Mouse (Mus musculus): ENCODE data around the gene Slfnl1. TPM values are rescaled to one million over a fixed set of nuclear protein-coding genes. Genes with fewer than 3 reads are reported as not detected.

Gene Slfnl1
- not detected in 2 replicates for polyA plus RNA-seq (2014; fragmentation: Nextera tagmentation; extraction: Ambion mirVana)

DNA sequence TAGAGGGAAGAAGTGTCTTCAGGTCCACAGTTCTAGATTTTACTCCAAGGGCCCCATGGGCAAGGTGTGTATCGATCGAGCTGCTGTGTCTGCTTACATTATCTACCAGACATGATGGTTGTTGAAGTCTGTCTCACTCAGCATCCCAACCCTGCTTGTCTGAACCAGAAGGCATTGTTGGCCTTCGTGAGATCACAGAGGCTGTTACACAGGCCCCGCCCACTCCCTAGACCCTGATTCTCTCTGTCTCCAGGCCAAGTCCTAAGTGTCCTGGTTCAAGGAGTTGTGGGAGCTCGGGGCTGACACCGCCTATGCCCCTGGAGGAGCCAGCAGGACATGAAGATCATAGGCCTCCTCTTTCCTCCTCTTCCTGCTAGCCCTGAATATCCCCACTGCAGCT is at the start of gene Slfnl1:
Gene Slfnl1 (plus strand): TSS at position 246 of the 400 bp plus-strand sequence.
- Histone ChIP-seq H3K9ac (ENCODE audit: low read depth, low read length) (no peak within 1 kb of the TSS), H3K36me3 (ENCODE audit: control insufficient read depth, insufficient read depth, low read length) (peaks cover 37% of the 10 kb centered on the region), H3K9me3 (ENCODE audit: control insufficient read depth, low read length) (no peaks in the 10 kb centered on the region), H3K4me1 (ENCODE audit: control insufficient read depth, insufficient read depth, low read length) (no peaks in the 10 kb centered on the region), H3K27ac (ENCODE audit: low read depth, low read length) (no peak within 1 kb of the TSS), H3K27me3 (ENCODE audit: control insufficient read depth, insufficient read depth, low read length) (no peaks in the 10 kb centered on the region), H3K4me2 (replicated peaks; ENCODE audit: low read depth, low read length) (no peak within 1 kb of the TSS), H3K4me3 (ENCODE audit: low read length) (no peak within 1 kb of the TSS)
- ATAC-seq (ENCODE audit: low FRiP score, low TSS enrichment): no peak
- 95% methylated on average over 6 of the region's 6 CpGs for WGBS

DNA sequence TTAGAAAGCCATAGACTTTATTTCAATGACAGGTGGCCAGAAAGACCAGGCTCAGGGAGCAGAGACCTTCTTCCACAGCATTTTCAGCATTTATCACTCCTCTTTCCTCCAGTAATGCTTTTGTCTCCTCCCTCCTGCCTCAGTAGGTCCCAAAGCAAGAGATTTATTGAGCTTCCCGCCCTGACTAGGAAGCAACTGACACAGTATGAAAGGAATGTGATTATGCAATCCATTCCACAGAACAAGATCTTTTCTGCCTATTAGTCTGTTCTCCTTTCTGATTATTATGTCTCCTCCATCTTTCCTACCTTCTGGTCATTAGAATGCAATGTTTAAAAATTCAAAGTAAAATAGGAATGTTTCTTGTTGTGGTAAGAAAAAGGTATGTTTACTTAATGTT is 44.3 kb upstream of the Slfnl1 start:
- Histone ChIP-seq H3K4me1 (ENCODE audit: control insufficient read depth, insufficient read depth, low read length) (no peaks in the 10 kb centered on the region), H3K9ac (ENCODE audit: low read depth, low read length) (no peak overlapping the region), H3K27me3 (ENCODE audit: control insufficient read depth, insufficient read depth, low read length) (no peaks in the 10 kb centered on the region), H3K27ac (ENCODE audit: low read depth, low read length) (no peak overlapping the region), H3K4me2 (replicated peaks; ENCODE audit: low read depth, low read length) (no peak overlapping the region), H3K4me3 (ENCODE audit: low read length) (no peak overlapping the region), H3K9me3 (ENCODE audit: control insufficient read depth, low read length) (no peaks in the 10 kb centered on the region), H3K36me3 (ENCODE audit: control insufficient read depth, insufficient read depth, low read length) (peaks cover 32% of the 10 kb centered on the region)
- 31% methylated on average over 1 of the region's 1 CpGs for WGBS
- ATAC-seq (ENCODE audit: low FRiP score, low TSS enrichment): no peak

DNA sequence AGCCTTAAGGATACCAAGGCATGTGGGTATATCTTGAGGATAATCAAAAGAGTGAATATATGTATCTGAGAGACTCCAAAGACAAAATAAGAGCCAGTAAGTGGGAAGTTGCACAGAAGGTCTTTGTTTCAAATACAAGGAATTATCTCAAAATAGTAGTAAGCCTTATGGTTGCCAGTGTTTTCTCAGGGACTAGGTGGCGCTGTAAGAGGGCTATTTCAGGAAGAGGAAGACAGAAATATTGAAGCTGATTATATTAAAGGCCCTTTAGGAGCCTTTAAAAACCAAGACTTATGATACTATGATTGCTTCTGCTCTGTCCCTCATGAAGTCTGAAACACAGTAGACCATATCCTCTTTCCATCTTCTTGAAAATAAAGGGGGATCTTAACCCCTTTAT is 25.1 kb upstream of the Slfnl1 start:
- Histone ChIP-seq H3K4me3 (ENCODE audit: low read length) (no peak overlapping the region), H3K4me1 (ENCODE audit: control insufficient read depth, insufficient read depth, low read length) (no peaks in the 10 kb centered on the region), H3K9ac (ENCODE audit: low read depth, low read length) (no peak overlapping the region), H3K9me3 (ENCODE audit: control insufficient read depth, low read length) (no peaks in the 10 kb centered on the region), H3K4me2 (replicated peaks; ENCODE audit: low read depth, low read length) (no peak overlapping the region), H3K27me3 (ENCODE audit: control insufficient read depth, insufficient read depth, low read length) (no peaks in the 10 kb centered on the region), H3K27ac (ENCODE audit: low read depth, low read length) (no peak overlapping the region), H3K36me3 (ENCODE audit: control insufficient read depth, insufficient read depth, low read length) (peaks cover 46% of the 10 kb centered on the region)
- no peak for ATAC-seq (ENCODE audit: low FRiP score, low TSS enrichment)
- 86% methylated on average over 1 of the region's 1 CpGs for WGBS

DNA sequence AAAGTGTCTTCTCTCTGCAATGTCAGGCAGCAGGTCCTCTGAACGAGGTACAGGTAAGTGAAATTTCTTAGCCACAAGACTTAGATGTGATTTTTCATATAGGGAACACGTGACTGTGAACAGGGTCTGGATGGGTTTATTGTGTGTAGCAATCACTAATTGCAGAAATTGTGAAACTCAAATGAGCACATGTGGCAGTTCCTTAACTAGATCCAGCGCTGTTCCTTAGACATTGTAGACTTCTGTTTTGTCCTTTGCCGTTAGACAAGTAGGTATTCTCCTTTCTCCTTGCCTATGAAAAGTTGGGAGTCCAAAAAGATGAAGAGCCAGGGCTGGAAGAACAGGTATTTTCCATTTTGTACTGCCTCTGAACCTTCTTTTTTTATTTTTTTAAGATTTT is 20.8 kb upstream of the Slfnl1 start:
- Histone ChIP-seq H3K4me2 (replicated peaks; ENCODE audit: low read depth, low read length) (no peak overlapping the region), H3K36me3 (ENCODE audit: control insufficient read depth, insufficient read depth, low read length) (peaks cover 48% of the 10 kb centered on the region), H3K9ac (ENCODE audit: low read depth, low read length) (no peak overlapping the region), H3K27me3 (ENCODE audit: control insufficient read depth, insufficient read depth, low read length) (no peaks in the 10 kb centered on the region), H3K27ac (ENCODE audit: low read depth, low read length) (no peak overlapping the region), H3K4me3 (ENCODE audit: low read length) (no peak overlapping the region), H3K4me1 (ENCODE audit: control insufficient read depth, insufficient read depth, low read length) (no peaks in the 10 kb centered on the region), H3K9me3 (ENCODE audit: control insufficient read depth, low read length) (no peaks in the 10 kb centered on the region)
- 97% methylated on average over 4 of the region's 4 CpGs for WGBS
- ATAC-seq (ENCODE audit: low FRiP score, low TSS enrichment): no peak

DNA sequence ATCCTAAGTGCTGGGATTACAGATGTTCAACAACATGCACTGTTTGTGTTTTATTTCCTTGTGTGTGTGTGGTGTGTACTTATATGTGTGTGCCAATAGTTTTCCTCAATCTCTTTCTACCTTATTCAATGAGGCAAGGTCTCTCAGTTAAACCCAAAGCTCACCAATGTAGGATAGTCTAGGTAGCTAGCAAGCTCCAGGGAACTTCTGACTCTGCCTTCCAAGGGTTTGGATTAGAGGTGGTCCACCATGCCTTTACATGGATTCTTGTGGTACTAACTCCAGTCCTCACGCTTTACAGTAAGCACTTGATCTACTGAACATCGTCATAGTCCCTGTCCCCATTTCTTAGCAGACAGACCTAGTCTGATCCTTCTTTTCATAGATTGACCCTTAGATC is 17.7 kb upstream of the Slfnl1 start:
- WGBS: 94% methylated on average over 2 of the region's 2 CpGs
- Histone ChIP-seq H3K27ac (ENCODE audit: low read depth, low read length) (no peak overlapping the region), H3K27me3 (ENCODE audit: control insufficient read depth, insufficient read depth, low read length) (no peaks in the 10 kb centered on the region), H3K9ac (ENCODE audit: low read depth, low read length) (no peak overlapping the region), H3K36me3 (ENCODE audit: control insufficient read depth, insufficient read depth, low read length) (peaks cover 47% of the 10 kb centered on the region), H3K4me1 (ENCODE audit: control insufficient read depth, insufficient read depth, low read length) (no peaks in the 10 kb centered on the region), H3K4me2 (replicated peaks; ENCODE audit: low read depth, low read length) (no peak overlapping the region), H3K9me3 (ENCODE audit: control insufficient read depth, low read length) (no peaks in the 10 kb centered on the region), H3K4me3 (ENCODE audit: low read length) (no peak overlapping the region)
- no peak for ATAC-seq (ENCODE audit: low FRiP score, low TSS enrichment)

DNA sequence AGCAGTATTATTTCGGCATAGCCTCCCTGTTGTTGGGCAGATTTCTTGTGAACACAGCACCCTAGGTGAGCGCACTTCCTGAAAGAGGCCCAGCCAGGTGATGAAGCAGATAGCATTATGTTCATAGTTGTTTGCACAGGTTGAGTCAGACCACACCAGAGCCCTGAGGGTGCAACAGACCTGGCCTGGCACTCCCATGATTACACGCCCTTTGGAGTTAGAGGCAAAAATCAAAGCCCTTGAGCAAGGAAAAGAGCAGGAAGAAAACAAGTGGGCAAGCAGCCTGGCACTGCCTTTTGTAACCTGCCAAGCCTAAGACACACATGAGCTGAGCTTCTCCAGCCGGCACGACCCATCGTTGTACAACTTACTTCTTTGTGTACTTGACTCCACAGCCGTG is 15.5 kb upstream of the Slfnl1 start:
- Histone ChIP-seq H3K36me3 (ENCODE audit: control insufficient read depth, insufficient read depth, low read length) (peaks cover 42% of the 10 kb centered on the region), H3K4me2 (replicated peaks; ENCODE audit: low read depth, low read length) (no peak overlapping the region), H3K27ac (ENCODE audit: low read depth, low read length) (no peak overlapping the region), H3K9ac (ENCODE audit: low read depth, low read length) (no peak overlapping the region), H3K4me1 (ENCODE audit: control insufficient read depth, insufficient read depth, low read length) (no peaks in the 10 kb centered on the region), H3K9me3 (ENCODE audit: control insufficient read depth, low read length) (no peaks in the 10 kb centered on the region), H3K4me3 (ENCODE audit: low read length) (no peak overlapping the region), H3K27me3 (ENCODE audit: control insufficient read depth, insufficient read depth, low read length) (no peaks in the 10 kb centered on the region)
- WGBS: 83% methylated on average over 7 of the region's 7 CpGs
- ATAC-seq (ENCODE audit: low FRiP score, low TSS enrichment): no peak

DNA sequence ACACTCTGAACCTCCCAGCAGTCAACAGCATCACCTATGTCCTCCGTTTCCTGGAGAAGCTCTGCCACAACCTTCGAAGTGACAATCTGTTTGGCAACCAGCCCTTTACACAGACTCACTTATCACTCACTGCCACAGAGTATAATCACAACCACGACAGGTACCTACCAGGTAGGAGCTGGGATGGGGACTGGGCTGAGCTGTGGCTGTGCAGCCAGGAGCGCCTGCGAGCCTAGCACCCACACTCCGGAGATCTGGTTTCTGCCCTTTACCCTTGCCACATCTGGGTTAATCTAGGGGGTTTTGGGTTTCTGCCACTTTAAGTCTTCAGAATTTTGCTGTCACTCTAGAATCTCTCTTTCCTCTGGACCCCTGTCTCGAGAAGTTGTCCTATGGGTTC is 15.1 kb upstream of the Slfnl1 start:
- Histone ChIP-seq H3K9me3 (ENCODE audit: control insufficient read depth, low read length) (no peaks in the 10 kb centered on the region), H3K4me3 (ENCODE audit: low read length) (no peak overlapping the region), H3K27me3 (ENCODE audit: control insufficient read depth, insufficient read depth, low read length) (no peaks in the 10 kb centered on the region), H3K4me2 (replicated peaks; ENCODE audit: low read depth, low read length) (no peak overlapping the region), H3K9ac (ENCODE audit: low read depth, low read length) (no peak overlapping the region), H3K4me1 (ENCODE audit: control insufficient read depth, insufficient read depth, low read length) (no peaks in the 10 kb centered on the region), H3K36me3 (ENCODE audit: control insufficient read depth, insufficient read depth, low read length) (peaks cover 45% of the 10 kb centered on the region), H3K27ac (ENCODE audit: low read depth, low read length) (no peak overlapping the region)
- ATAC-seq (ENCODE audit: low FRiP score, low TSS enrichment): no peak
- WGBS: 87% methylated on average over 7 of the region's 7 CpGs

DNA sequence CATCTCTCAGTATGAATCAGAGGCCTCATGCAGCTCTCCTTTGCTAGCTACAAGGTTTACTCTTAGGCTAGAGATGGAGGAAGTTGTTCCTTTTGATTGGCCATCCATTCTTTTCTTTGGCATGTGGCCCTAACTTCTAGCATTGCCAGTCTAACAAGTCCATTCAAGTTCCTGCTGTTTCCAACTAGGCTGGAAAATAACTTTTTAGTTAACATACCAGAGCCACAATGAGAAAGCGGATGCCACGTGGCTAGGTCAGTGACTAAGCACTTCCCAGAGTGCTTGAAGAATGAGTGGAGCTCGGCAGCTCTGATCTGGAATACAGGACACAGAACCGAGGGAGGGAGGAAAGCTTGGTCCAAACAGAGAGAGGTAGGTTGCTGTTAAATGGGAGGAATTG is 14.7 kb upstream of the Slfnl1 start:
- H3K9me3 ChIP-seq (ENCODE audit: control insufficient read depth, low read length): no peaks in the 10 kb centered on the region
- no peaks in the 10 kb centered on the region for H3K4me1 ChIP-seq (ENCODE audit: control insufficient read depth, insufficient read depth, low read length)
- H3K27ac ChIP-seq (ENCODE audit: low read depth, low read length): no peak overlapping the region
- WGBS: 89% methylated on average over 4 of the region's 4 CpGs
- no peaks in the 10 kb centered on the region for H3K27me3 ChIP-seq (ENCODE audit: control insufficient read depth, insufficient read depth, low read length)
- H3K9ac ChIP-seq (ENCODE audit: low read depth, low read length): no peak overlapping the region
- no peak overlapping the region for H3K4me3 ChIP-seq (ENCODE audit: low read length)
- H3K4me2 ChIP-seq (replicated peaks; ENCODE audit: low read depth, low read length): no peak overlapping the region
- peaks cover 49% of the 10 kb centered on the region for H3K36me3 ChIP-seq (ENCODE audit: control insufficient read depth, insufficient read depth, low read length)
- ATAC-seq (ENCODE audit: low FRiP score, low TSS enrichment): no peak

DNA sequence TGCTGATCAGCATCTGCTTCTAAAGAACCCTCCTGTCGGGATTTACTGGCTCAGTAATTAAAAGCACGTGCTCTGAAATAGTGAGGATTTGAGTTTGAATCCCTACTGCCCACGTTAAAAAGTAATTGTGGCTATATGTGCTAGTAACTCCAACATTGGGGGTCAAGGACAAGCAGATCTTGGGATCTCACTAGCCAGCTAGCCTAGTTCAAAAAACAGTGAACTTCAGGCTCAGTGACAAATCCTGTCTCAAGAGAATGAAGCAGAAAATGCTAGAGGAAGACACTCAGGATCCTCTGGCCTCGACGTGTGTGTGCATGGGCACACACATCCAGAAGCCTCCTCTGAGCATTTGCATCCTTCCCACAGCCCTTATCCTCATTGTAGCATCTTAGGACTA is 10.3 kb upstream of the Slfnl1 start:
- no peak overlapping the region for H3K9ac ChIP-seq (ENCODE audit: low read depth, low read length)
- no peak overlapping the region for H3K4me2 ChIP-seq (replicated peaks; ENCODE audit: low read depth, low read length)
- no peaks in the 10 kb centered on the region for H3K27me3 ChIP-seq (ENCODE audit: control insufficient read depth, insufficient read depth, low read length)
- no peaks in the 10 kb centered on the region for H3K4me1 ChIP-seq (ENCODE audit: control insufficient read depth, insufficient read depth, low read length)
- H3K27ac ChIP-seq (ENCODE audit: low read depth, low read length): no peak overlapping the region
- no peak for ATAC-seq (ENCODE audit: low FRiP score, low TSS enrichment)
- 89% methylated on average over 5 of the region's 5 CpGs for WGBS
- H3K36me3 ChIP-seq (ENCODE audit: control insufficient read depth, insufficient read depth, low read length): peaks cover 63% of the 10 kb centered on the region
- no peak overlapping the region for H3K4me3 ChIP-seq (ENCODE audit: low read length)
- no peaks in the 10 kb centered on the region for H3K9me3 ChIP-seq (ENCODE audit: control insufficient read depth, low read length)

DNA sequence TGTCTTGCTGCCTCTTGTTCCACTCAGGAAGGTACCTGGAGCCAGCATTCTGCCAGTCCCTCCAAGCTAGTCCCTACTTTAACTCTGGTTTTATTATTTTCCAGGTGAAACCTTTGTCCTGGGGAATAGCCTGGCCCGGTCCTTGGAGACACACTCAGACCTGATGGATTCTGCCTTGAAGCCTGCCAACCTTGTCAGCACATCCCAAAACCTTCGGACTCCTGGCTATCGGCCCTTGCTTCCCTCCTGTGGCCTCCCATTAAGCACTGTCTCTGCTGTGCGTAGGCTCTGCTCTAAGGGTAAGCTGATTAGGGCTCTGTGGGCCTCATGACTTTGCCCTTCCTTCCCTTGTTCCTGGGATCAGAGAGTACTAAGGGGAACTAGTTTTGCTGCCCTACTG is 9.7 kb upstream of the Slfnl1 start:
- ATAC-seq (ENCODE audit: low FRiP score, low TSS enrichment): no peak
- Histone ChIP-seq H3K4me1 (ENCODE audit: control insufficient read depth, insufficient read depth, low read length) (no peaks in the 10 kb centered on the region), H3K36me3 (ENCODE audit: control insufficient read depth, insufficient read depth, low read length) (peaks cover 59% of the 10 kb centered on the region), H3K9me3 (ENCODE audit: control insufficient read depth, low read length) (no peaks in the 10 kb centered on the region), H3K4me2 (replicated peaks; ENCODE audit: low read depth, low read length) (no peak overlapping the region), H3K4me3 (ENCODE audit: low read length) (no peak overlapping the region), H3K27me3 (ENCODE audit: control insufficient read depth, insufficient read depth, low read length) (no peaks in the 10 kb centered on the region), H3K27ac (ENCODE audit: low read depth, low read length) (no peak overlapping the region), H3K9ac (ENCODE audit: low read depth, low read length) (no peak overlapping the region)
- WGBS: 96% methylated on average over 4 of the region's 4 CpGs

All from kidney, embryonic 14.5 days (tissue).